Mouse (Mus musculus): ENCODE results near the gene Hsd17b12. TPM values are rescaled to one million over a fixed set of nuclear protein-coding genes. Genes with fewer than 3 reads are reported as not detected.

Gene Hsd17b12
- polyA plus RNA-seq, 1 experiment from 2014 or later = 120 TPM

DNA sequence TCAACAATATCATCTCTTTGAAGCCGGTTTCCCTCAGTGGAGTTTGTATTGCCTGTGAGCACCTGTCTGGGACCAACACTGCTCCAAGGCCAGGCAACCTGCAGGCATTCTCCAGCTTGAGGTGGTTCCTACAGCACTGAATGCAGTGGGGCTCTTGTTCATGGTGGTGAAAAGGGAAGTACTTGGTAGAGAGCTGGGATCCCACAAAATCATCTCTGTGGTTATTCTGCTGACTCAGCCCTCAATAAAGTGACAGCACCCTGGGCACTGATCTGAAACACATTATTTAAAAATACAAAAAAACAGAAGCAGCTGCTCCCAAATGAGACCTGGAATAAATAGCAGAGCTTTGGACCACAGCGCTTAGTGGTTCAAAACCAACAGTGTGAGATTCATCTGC is 169.3 kb downstream of the Hsd17b12 start:
- ATAC-seq (ENCODE audit: insufficient number of reproducible peaks, insufficient read depth, low FRiP score, low read depth) = no peak
- WGBS = 93% methylated on average over 2 of the region's 2 CpGs
- Histone ChIP-seq H3K9me3 (ENCODE audit: control insufficient read depth, low read depth, low read length) (no peaks in the 10 kb centered on the region), H3K27ac (ENCODE audit: low read length) (no peak overlapping the region), H3K4me1 (ENCODE audit: control insufficient read depth, insufficient read depth, low read length) (0 out of 2 replicates have a peak, but pooled peaks cover 10% of the 10 kb centered on the region), H3K4me2 (replicated peaks; ENCODE audit: low read depth, low read length) (no peak overlapping the region), H3K27me3 (ENCODE audit: control insufficient read depth, insufficient read depth, low read length) (no peaks in the 10 kb centered on the region), H3K9ac (replicated peaks; ENCODE audit: low read depth, low read length) (no peak overlapping the region), H3K4me3 (ENCODE audit: low read depth, low read length) (no peak overlapping the region), H3K36me3 (ENCODE audit: control insufficient read depth, insufficient read depth, low read length) (peaks cover 36% of the 10 kb centered on the region)

Small RNA genes within 50 kb of the gene (microRNA-seq; reads per million reads assigned to microRNA genes)
- not detected for gene Gm23630

Other genes with a start within 250 kb of the Hsd17b12 start
- gene Gm13889, start 200.8 kb downstream of the Hsd17b12 start, polyA plus RNA-seq (2014; fragmentation: Nextera tagmentation; extraction: Ambion mirVana) = 26.1 and 26.8 TPM in 2 replicates
- not detected in 2 replicates for gene Gm27027, start 161.6 kb downstream of the Hsd17b12 start, polyA plus RNA-seq (2014; fragmentation: Nextera tagmentation; extraction: Ambion mirVana)
- 70.1 and 70.6 TPM in 2 replicates for gene Alkbh3, start 147.2 kb downstream of the Hsd17b12 start, polyA plus RNA-seq (2014; fragmentation: Nextera tagmentation; extraction: Ambion mirVana)
- 18.8 and 21.6 TPM in 2 replicates for gene Ttc17, start 248.7 kb upstream of the Hsd17b12 start, polyA plus RNA-seq (2014; fragmentation: Nextera tagmentation; extraction: Ambion mirVana)